Mouse (Mus musculus): Measurements from ENCODE around the gene Arl2. TPM values are rescaled to one million over a fixed set of nuclear protein-coding genes. Genes with fewer than 3 reads are reported as not detected.

Gene Arl2
- polyA plus RNA-seq (2014; fragmentation: Illumina TruSeq; extraction: RNeasy Lipid Tissue Mini Kit (QIAGEN cat#74804); ENCODE audit: low read depth, low replicate concordance), result 55.0 TPM

GRCm38 (mm10) chr19:6141394-6141749, at the start of gene Arl2:
Gene Arl2 (minus strand): TSS chr19:6141548.

DNA sequence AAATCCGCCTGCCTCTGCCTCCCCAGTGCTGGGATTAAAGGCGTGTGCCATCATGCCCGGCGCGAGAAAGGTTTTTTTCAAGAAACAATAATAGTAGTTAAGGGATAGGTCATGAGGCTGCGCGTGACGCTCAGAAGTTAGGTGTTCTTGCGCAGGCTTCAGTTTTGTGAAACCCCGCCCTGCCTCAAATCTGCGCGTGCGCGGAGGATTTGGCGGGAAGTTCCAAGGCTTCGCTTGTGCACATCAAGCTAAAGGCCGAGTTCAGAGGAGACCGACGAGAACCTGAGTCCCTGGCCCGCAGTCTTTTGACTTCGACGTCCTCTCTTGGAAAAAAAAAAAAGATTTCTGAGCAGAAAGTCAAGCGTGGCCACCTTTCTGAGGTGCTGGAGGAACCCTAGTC, 42.8 kb upstream of the Arl2 start, which contains the start of gene Majin:
Gene Majin (plus strand): TSS at position 258 of the 400 bp plus-strand sequence.

DNA sequence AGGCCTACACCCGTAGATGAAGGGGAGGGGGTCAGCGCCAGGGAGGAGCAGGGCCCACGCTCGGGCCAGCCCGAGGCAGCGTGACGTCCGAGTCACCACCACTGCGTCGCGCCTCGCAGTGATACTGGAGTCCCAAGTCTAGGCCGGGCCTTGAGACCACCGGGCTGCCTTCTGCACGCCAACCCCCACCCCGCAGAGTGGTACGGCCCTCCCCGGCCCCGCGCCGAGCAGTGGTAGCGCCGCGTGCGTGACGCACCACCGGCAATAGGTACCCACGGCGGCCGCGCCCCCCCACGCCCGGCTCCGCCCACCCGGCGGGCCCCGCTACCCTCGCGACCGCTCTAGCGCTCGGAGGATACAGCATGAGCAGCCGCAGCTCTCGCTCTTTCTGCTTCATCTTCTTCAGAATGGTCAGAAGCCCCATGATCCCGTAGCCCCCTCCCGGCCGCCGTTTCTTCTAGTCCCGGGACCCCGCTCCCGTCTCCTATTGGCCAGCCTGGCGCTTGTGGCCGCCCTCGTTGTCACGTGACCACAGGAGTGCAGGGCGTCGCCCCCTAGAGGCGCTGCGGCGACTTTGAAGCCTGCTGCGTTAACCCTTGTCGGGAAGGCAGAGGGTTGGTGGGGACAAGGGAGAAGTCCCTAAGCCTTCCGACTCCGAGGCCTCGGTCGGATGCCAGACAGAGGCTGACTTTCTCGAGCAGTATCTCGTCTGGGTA, 512 bp downstream of the Arl2 start, which contains the start of gene Batf2:
Gene Batf2 (plus strand): TSS at position 306 of the 716 bp plus-strand sequence.

GRCm38 (mm10) chr19:6127760-6128341, 13.5 kb downstream of the Arl2 start, which contains the start of gene Snx15:
Gene Snx15 (minus strand): TSS chr19:6128304.

DNA sequence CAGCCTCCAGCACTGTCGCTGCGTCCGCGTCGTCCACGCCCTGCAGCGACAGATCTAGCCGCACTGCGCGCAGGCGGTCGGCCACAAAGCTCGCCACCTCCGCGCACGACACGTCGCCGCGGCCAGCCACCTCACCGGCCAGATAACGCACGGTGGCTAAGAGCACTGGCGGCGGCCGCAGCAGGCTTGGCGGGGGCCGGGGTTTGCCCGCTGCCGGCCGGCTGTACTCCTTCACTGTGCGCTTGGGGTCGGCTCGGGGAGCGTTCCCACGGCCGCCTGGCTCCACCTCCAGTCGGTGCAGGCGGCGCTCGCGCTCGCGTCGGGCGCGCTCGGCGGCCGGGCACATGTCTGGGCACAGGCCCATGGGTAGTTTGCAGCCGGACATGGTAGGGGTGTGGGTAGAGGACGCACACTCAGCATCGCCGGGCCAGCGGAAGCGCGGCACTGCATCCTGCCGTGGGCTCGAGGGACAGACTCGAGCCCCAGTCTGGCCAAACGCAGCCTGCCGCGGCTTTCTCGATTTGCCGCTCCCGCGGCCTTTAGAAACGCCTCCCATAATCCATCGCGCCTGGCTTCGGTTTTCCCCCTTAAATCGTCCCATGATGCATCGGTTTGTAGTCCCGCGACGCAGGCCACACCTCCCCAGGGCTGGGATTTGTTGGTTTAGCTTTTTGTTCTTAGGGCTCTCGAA, 23.2 kb downstream of the Arl2 start, which contains the start of gene Sac3d1:
Gene Sac3d1 (minus strand): TSS at position 665 of the 691 bp plus-strand sequence.

DNA sequence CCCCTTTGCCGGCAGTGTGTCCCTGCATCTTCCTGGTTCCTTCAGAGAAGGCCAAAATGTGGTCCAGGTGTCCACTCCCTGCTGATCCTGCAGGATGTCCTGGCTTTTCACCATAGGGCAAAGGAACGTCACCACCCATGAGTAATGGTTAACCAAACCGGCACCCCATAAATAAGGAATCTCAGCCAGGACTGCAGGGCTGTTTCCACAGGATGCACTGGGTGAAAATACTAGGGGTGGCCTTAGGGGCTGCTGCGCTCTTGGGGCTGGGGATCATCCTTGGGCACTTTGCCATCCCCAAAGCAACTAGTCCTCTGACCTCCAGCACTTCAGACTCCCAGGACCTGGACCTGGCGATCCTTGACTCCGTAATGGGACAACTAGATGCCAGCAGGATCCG, 35.8 kb downstream of the Arl2 start, which contains the start of gene Naaladl1:
Gene Naaladl1 (plus strand): TSS at position 197 of the 400 bp plus-strand sequence.

GRCm38 (mm10) chr19:6094119-6094518, 47.2 kb downstream of the Arl2 start, which contains the start of gene AC131692.1:
Gene AC131692.1 (plus strand): TSS chr19:6094419.

DNA sequence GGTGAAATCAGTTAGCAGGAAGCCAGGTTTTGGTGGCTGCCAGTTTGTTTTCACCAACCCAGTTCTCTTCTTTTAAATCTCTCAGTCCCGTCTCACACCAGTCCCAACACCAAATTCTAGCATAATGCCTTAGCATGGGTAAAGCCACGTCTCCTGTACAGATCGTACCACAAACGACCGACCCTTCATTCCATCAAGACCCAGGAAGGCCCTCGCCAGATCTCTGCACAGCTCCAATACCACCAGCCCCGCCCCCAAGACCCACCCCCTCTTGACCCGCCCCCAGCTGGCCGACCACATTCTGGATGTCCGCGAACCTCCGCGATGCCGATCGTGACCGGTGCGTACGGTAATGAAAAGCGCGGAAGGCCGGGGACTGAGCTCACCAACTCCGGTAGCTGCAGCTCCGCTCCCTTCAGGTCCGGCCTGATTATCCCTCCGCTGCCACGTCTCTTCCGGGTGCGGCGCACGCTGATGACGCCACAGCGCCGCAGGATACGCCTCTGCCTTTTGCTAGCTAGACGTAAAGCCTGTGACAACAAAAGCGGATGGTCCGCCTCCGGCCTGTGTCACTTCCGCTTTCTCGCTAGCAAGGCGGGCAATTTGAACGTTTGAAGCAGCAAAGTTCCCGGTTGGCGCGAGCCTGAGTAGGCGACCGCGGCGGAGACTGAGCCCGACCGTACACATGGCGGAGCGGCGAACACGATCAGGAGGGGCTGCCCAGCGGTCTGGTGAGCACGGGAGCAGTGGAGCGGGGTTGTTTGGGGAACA, 56.7 kb downstream of the Arl2 start, which contains the start of the genes Zfpl1 and Cdca5:
Gene Zfpl1 (minus strand): TSS at position 479 of the 771 bp plus-strand sequence.
Gene Cdca5 (plus strand): TSS at position 506 of the 771 bp plus-strand sequence.

Other genes with a start within 250 kb of the Arl2 start
- gene Tigd3, start 247.4 kb downstream of the Arl2 start, polyA plus RNA-seq (2014; fragmentation: Illumina TruSeq; extraction: RNeasy Lipid Tissue Mini Kit (QIAGEN cat#74804); ENCODE audit: low read depth, low replicate concordance), result 0.63 TPM
- 69.5 TPM for gene Dpf2, start 228.5 kb downstream of the Arl2 start, polyA plus RNA-seq (2014; fragmentation: Illumina TruSeq; extraction: RNeasy Lipid Tissue Mini Kit (QIAGEN cat#74804); ENCODE audit: low read depth, low replicate concordance)
- 7.8 TPM for gene Cdc42ep2, start 216.7 kb downstream of the Arl2 start, polyA plus RNA-seq (2014; fragmentation: Illumina TruSeq; extraction: RNeasy Lipid Tissue Mini Kit (QIAGEN cat#74804); ENCODE audit: low read depth, low replicate concordance)
- gene Pola2, start 177.3 kb downstream of the Arl2 start, polyA plus RNA-seq (2014; fragmentation: Illumina TruSeq; extraction: RNeasy Lipid Tissue Mini Kit (QIAGEN cat#74804); ENCODE audit: low read depth, low replicate concordance), result 15.0 TPM
- gene Slc22a20, start 155.4 kb downstream of the Arl2 start, polyA plus RNA-seq (2014; fragmentation: Illumina TruSeq; extraction: RNeasy Lipid Tissue Mini Kit (QIAGEN cat#74804); ENCODE audit: low read depth, low replicate concordance), result not detected
- gene Capn1, start 125.7 kb downstream of the Arl2 start, polyA plus RNA-seq (2014; fragmentation: Illumina TruSeq; extraction: RNeasy Lipid Tissue Mini Kit (QIAGEN cat#74804); ENCODE audit: low read depth, low replicate concordance), result 16.4 TPM
- gene Syvn1, start 95.0 kb downstream of the Arl2 start, polyA plus RNA-seq (2014; fragmentation: Illumina TruSeq; extraction: RNeasy Lipid Tissue Mini Kit (QIAGEN cat#74804); ENCODE audit: low read depth, low replicate concordance), result 20.9 TPM
- gene Mrpl49, start 83.8 kb downstream of the Arl2 start, polyA plus RNA-seq (2014; fragmentation: Illumina TruSeq; extraction: RNeasy Lipid Tissue Mini Kit (QIAGEN cat#74804); ENCODE audit: low read depth, low replicate concordance), result 46.2 TPM
- gene Fau, start 83.7 kb downstream of the Arl2 start, polyA plus RNA-seq (2014; fragmentation: Illumina TruSeq; extraction: RNeasy Lipid Tissue Mini Kit (QIAGEN cat#74804); ENCODE audit: low read depth, low replicate concordance), result 507 TPM
- gene Znhit2, start 80.4 kb downstream of the Arl2 start, polyA plus RNA-seq (2014; fragmentation: Illumina TruSeq; extraction: RNeasy Lipid Tissue Mini Kit (QIAGEN cat#74804); ENCODE audit: low read depth, low replicate concordance), result 8.5 TPM
- gene Tm7sf2, start 73.2 kb downstream of the Arl2 start, polyA plus RNA-seq (2014; fragmentation: Illumina TruSeq; extraction: RNeasy Lipid Tissue Mini Kit (QIAGEN cat#74804); ENCODE audit: low read depth, low replicate concordance), result 6.3 TPM
- gene Vps51, start 64.3 kb downstream of the Arl2 start, polyA plus RNA-seq (2014; fragmentation: Illumina TruSeq; extraction: RNeasy Lipid Tissue Mini Kit (QIAGEN cat#74804); ENCODE audit: low read depth, low replicate concordance), result 20.9 TPM
- not detected for gene Tmem262, start 61.5 kb downstream of the Arl2 start, polyA plus RNA-seq (2014; fragmentation: Illumina TruSeq; extraction: RNeasy Lipid Tissue Mini Kit (QIAGEN cat#74804); ENCODE audit: low read depth, low replicate concordance)
- gene Gm28374, start 59.3 kb downstream of the Arl2 start, polyA plus RNA-seq (2014; fragmentation: Illumina TruSeq; extraction: RNeasy Lipid Tissue Mini Kit (QIAGEN cat#74804); ENCODE audit: low read depth, low replicate concordance), result not detected
- 21.3 TPM for gene Zfpl1, start 56.6 kb downstream of the Arl2 start, polyA plus RNA-seq (2014; fragmentation: Illumina TruSeq; extraction: RNeasy Lipid Tissue Mini Kit (QIAGEN cat#74804); ENCODE audit: low read depth, low replicate concordance)
- gene Cdca5, start 56.6 kb downstream of the Arl2 start, polyA plus RNA-seq (2014; fragmentation: Illumina TruSeq; extraction: RNeasy Lipid Tissue Mini Kit (QIAGEN cat#74804); ENCODE audit: low read depth, low replicate concordance), result not detected
- not detected for gene AC131692.1, start 47.1 kb downstream of the Arl2 start, polyA plus RNA-seq (2014; fragmentation: Illumina TruSeq; extraction: RNeasy Lipid Tissue Mini Kit (QIAGEN cat#74804); ENCODE audit: low read depth, low replicate concordance)
- not detected for gene Naaladl1, start 35.8 kb downstream of the Arl2 start, polyA plus RNA-seq (2014; fragmentation: Illumina TruSeq; extraction: RNeasy Lipid Tissue Mini Kit (QIAGEN cat#74804); ENCODE audit: low read depth, low replicate concordance)
- gene Sac3d1, start 22.9 kb downstream of the Arl2 start, polyA plus RNA-seq (2014; fragmentation: Illumina TruSeq; extraction: RNeasy Lipid Tissue Mini Kit (QIAGEN cat#74804); ENCODE audit: low read depth, low replicate concordance), result 10.2 TPM
- 20.5 TPM for gene Snx15, start 13.2 kb downstream of the Arl2 start, polyA plus RNA-seq (2014; fragmentation: Illumina TruSeq; extraction: RNeasy Lipid Tissue Mini Kit (QIAGEN cat#74804); ENCODE audit: low read depth, low replicate concordance)
- gene Batf2, start 565 bp downstream of the Arl2 start, polyA plus RNA-seq (2014; fragmentation: Illumina TruSeq; extraction: RNeasy Lipid Tissue Mini Kit (QIAGEN cat#74804); ENCODE audit: low read depth, low replicate concordance), result 0.92 TPM
- not detected for gene Majin, start 42.8 kb upstream of the Arl2 start, polyA plus RNA-seq (2014; fragmentation: Illumina TruSeq; extraction: RNeasy Lipid Tissue Mini Kit (QIAGEN cat#74804); ENCODE audit: low read depth, low replicate concordance)
- gene Gpha2, start 84.8 kb upstream of the Arl2 start, polyA plus RNA-seq (2014; fragmentation: Illumina TruSeq; extraction: RNeasy Lipid Tissue Mini Kit (QIAGEN cat#74804); ENCODE audit: low read depth, low replicate concordance), result not detected
- 33.6 TPM for gene Ppp2r5b, start 94.3 kb upstream of the Arl2 start, polyA plus RNA-seq (2014; fragmentation: Illumina TruSeq; extraction: RNeasy Lipid Tissue Mini Kit (QIAGEN cat#74804); ENCODE audit: low read depth, low replicate concordance)
- gene Atg2a, start 100.1 kb upstream of the Arl2 start, polyA plus RNA-seq (2014; fragmentation: Illumina TruSeq; extraction: RNeasy Lipid Tissue Mini Kit (QIAGEN cat#74804); ENCODE audit: low read depth, low replicate concordance), result 15.8 TPM
- 57.4 TPM for gene Ehd1, start 135.2 kb upstream of the Arl2 start, polyA plus RNA-seq (2014; fragmentation: Illumina TruSeq; extraction: RNeasy Lipid Tissue Mini Kit (QIAGEN cat#74804); ENCODE audit: low read depth, low replicate concordance)
- 12.6 TPM for gene Cdc42bpg, start 164.9 kb upstream of the Arl2 start, polyA plus RNA-seq (2014; fragmentation: Illumina TruSeq; extraction: RNeasy Lipid Tissue Mini Kit (QIAGEN cat#74804); ENCODE audit: low read depth, low replicate concordance)
- 12.5 TPM for gene Men1, start 193.4 kb upstream of the Arl2 start, polyA plus RNA-seq (2014; fragmentation: Illumina TruSeq; extraction: RNeasy Lipid Tissue Mini Kit (QIAGEN cat#74804); ENCODE audit: low read depth, low replicate concordance)
- 54.9 TPM for gene Map4k2, start 199.6 kb upstream of the Arl2 start, polyA plus RNA-seq (2014; fragmentation: Illumina TruSeq; extraction: RNeasy Lipid Tissue Mini Kit (QIAGEN cat#74804); ENCODE audit: low read depth, low replicate concordance)
- 122 TPM for gene Sf1, start 222.1 kb upstream of the Arl2 start, polyA plus RNA-seq (2014; fragmentation: Illumina TruSeq; extraction: RNeasy Lipid Tissue Mini Kit (QIAGEN cat#74804); ENCODE audit: low read depth, low replicate concordance)
- gene Pygm, start 242.9 kb upstream of the Arl2 start, polyA plus RNA-seq (2014; fragmentation: Illumina TruSeq; extraction: RNeasy Lipid Tissue Mini Kit (QIAGEN cat#74804); ENCODE audit: low read depth, low replicate concordance), result 971 TPM